Mouse (Mus musculus) liver, embryonic 16.5 days (tissue): ENCODE measurements around the gene Wdr82. TPM values are rescaled to one million over a fixed set of nuclear protein-coding genes. Genes with fewer than 3 reads are reported as not detected.
"Not testable (repeated sequence)": the region's sequence is repeated elsewhere in the genome, so short reads cannot be mapped to it uniquely, and the experiment has no call there.

Experiments
- ATAC-seq: fragments of 200-750 bp; cut with Nextera tagmentation; 2 replicates; pipeline ENCODE4 v1.8.0; 2017; ENCODE audit warnings: low read depth, mild to moderate bottlenecking, moderate number of reproducible peaks, moderate library complexity
- H3K27ac ChIP-seq: fragments of 300-500 bp; sonication (generic); 2 replicates; pipeline ENCODE4 v1.5.1; 2014; ENCODE audit warnings: mild to moderate bottlenecking, low read length
- H3K27me3 ChIP-seq: fragments of 300-500 bp; sonication (generic); 2 replicates; pipeline ENCODE4 v1.6.1; 2014; ENCODE audit warnings: low read depth, low read length, mixed read lengths; ENCODE audit not compliant: control insufficient read depth, insufficient read depth
- H3K36me3 ChIP-seq: fragments of 300-500 bp; sonication (generic); 2 replicates; pipeline ENCODE4 v1.6.1; 2014; ENCODE audit warnings: mild to moderate bottlenecking; ENCODE audit not compliant: control insufficient read depth, insufficient read depth
- H3K4me1 ChIP-seq: fragments of 300-500 bp; sonication (generic); 2 replicates; pipeline ENCODE4 v1.6.1; 2014; ENCODE audit warnings: low read depth, low read length, mixed read lengths; ENCODE audit not compliant: control insufficient read depth
- H3K4me2 ChIP-seq: fragments of 300-500 bp; sonication (generic); 2 replicates; pipeline ENCODE4 v1.6.1; 2014; ENCODE audit warnings: low read depth, low read length, mixed read lengths
- H3K4me3 ChIP-seq: fragments of 300-500 bp; sonication (generic); 2 replicates; pipeline ENCODE4 v1.5.1; 2014; ENCODE audit warnings: low read depth, mild to moderate bottlenecking, low read length
- H3K9ac ChIP-seq: fragments of 300-500 bp; sonication (generic); 2 replicates; pipeline ENCODE4 v1.6.1; 2014; ENCODE audit warnings: low read depth, low read length
- H3K9me3 ChIP-seq: fragments of 300-500 bp; sonication (generic); replicated peaks from 2 replicates; pipeline ENCODE4 v1.6.1; 2016; ENCODE audit warnings: low read length; ENCODE audit not compliant: control insufficient read depth
- WGBS: fragments of 180-500 bp; shearing (Covaris S2); extraction: QIAGEN DNeasy Blood & Tissue Kit; methylation state at CpG from one replicate; pipeline ENCODE4 v1.1.7; 2014; ENCODE audit not compliant: insufficient replicate concordance; 5-methylcytosine and 5-hydroxymethylcytosine counted together
- polyA plus RNA-seq: library from polyadenylated mRNA; unstranded; fragments of >200 nt; fragmentation: Nextera tagmentation; extraction: Ambion mirVana; gene quantifications from 2 replicates; pipeline ENCODE4 v1.2.1, GENCODE M21; 2015

Gene Wdr82
- polyA plus RNA-seq, 1 experiment from 2014 or later = 6.0 TPM

GRCm38 (mm10) chr9:106158037-106158491 lies 12.7 kb upstream of the Wdr82 start, which contains the start of gene Glyctk:
Gene Glyctk, minus strand, starts transcription at chr9:106158138.
- peaks cover 5% of the 10 kb centered on the region for H3K4me1 ChIP-seq
- H3K4me2 ChIP-seq = peak within 1 kb of the TSS; percentile 22
- H3K9ac ChIP-seq = peak within 1 kb of the TSS; percentile 51
- H3K9me3 ChIP-seq = no peaks in the 10 kb centered on the region
- ATAC-seq = peak; percentile 76
- H3K27ac ChIP-seq = peak within 1 kb of the TSS; percentile 75
- 56% methylated on average over 6 of the region's 6 CpGs for WGBS
- no peaks in the 10 kb centered on the region for H3K36me3 ChIP-seq
- peak within 1 kb of the TSS; percentile 51 for H3K4me3 ChIP-seq
- H3K27me3 ChIP-seq = no peaks in the 10 kb centered on the region; the same call in 1 of the 2 replicates

GRCm38 (mm10) chr9:106159237-106159636 lies 11.5 kb upstream of the Wdr82 start:
- Histone ChIP-seq H3K4me3 (peak overlapping the region; percentile 81; the same call in 1 of the 2 replicates), H3K27ac (no peak overlapping the region), H3K36me3 (no peaks in the 10 kb centered on the region), H3K4me2 (peak overlapping the region; percentile 90), H3K9ac (no peak overlapping the region), H3K27me3 (no peaks in the 10 kb centered on the region; the same call in 1 of the 2 replicates), H3K4me1 (peaks cover 5% of the 10 kb centered on the region), H3K9me3 (no peaks in the 10 kb centered on the region)
- no peak for ATAC-seq
- WGBS = 87% methylated on average over 9 of the region's 9 CpGs

- Histone ChIP-seq H3K9me3 (no peaks in the 10 kb centered on the region), H3K4me2 (peak overlapping the region; percentile 90), H3K4me3 (peak overlapping the region; percentile 81), H3K27me3 (no peaks in the 10 kb centered on the region; the same call in 1 of the 2 replicates), H3K27ac (peak overlapping the region; percentile 93), H3K9ac (peak overlapping the region; percentile 74), H3K4me1 (peaks cover 5% of the 10 kb centered on the region), H3K36me3 (no peaks in the 10 kb centered on the region)
- peak; percentile 68 for ATAC-seq
- WGBS = under 1% methylated on average over 24 of the region's 24 CpGs
Observed at GRCm38 (mm10) chr9:106159784-106160301, 10.9 kb upstream of the Wdr82 start.

- Histone ChIP-seq H3K4me2 (peak overlapping the region; percentile 90), H3K4me1 (peaks cover 5% of the 10 kb centered on the region), H3K27ac (peak overlapping the region; percentile 93), H3K9me3 (no peaks in the 10 kb centered on the region), H3K9ac (peak overlapping the region; percentile 74), H3K27me3 (no peaks in the 10 kb centered on the region; the same call in 1 of the 2 replicates), H3K4me3 (peak overlapping the region; percentile 81), H3K36me3 (no peaks in the 10 kb centered on the region)
- WGBS = 46% methylated on average over 5 of the region's 5 CpGs
- ATAC-seq = no peak
Observed at GRCm38 (mm10) chr9:106160426-106160825, 10.3 kb upstream of the Wdr82 start.

GRCm38 (mm10) chr9:106166709-106167108 lies 4.0 kb upstream of the Wdr82 start:
- ATAC-seq = no peak
- 40% methylated on average over 2 of the region's 2 CpGs for WGBS

GRCm38 (mm10) chr9:106167241-106167640 lies 3.5 kb upstream of the Wdr82 start:
- no peak overlapping the region for H3K4me2 ChIP-seq
- 57% methylated on average over 3 of the region's 3 CpGs for WGBS
- H3K4me3 ChIP-seq = no peak overlapping the region
- ATAC-seq = no peak
- no peak overlapping the region for H3K27ac ChIP-seq
- no peak overlapping the region for H3K9ac ChIP-seq
- H3K36me3 ChIP-seq = no peaks in the 10 kb centered on the region
- H3K4me1 ChIP-seq = peaks cover 11% of the 10 kb centered on the region
- H3K27me3 ChIP-seq = no peaks in the 10 kb centered on the region
- H3K9me3 ChIP-seq = no peaks in the 10 kb centered on the region

More at GRCm38 (mm10) chr9:106166709-106167108, 4.0 kb upstream of the Wdr82 start:
- Histone ChIP-seq H3K36me3 (no peaks in the 10 kb centered on the region), H3K27me3 (no peaks in the 10 kb centered on the region; the same call in 1 of the 2 replicates), H3K4me3 (no peak overlapping the region), H3K9ac (no peak overlapping the region), H3K27ac (no peak overlapping the region), H3K9me3 (no peaks in the 10 kb centered on the region), H3K4me1 (peaks cover 11% of the 10 kb centered on the region), H3K4me2 (no peak overlapping the region)

- Histone ChIP-seq H3K4me2 (no peak overlapping the region), H3K9me3 (no peaks in the 10 kb centered on the region), H3K4me3 (no peak overlapping the region), H3K9ac (no peak overlapping the region), H3K4me1 (peaks cover 11% of the 10 kb centered on the region), H3K27ac (no peak overlapping the region), H3K27me3 (no peaks in the 10 kb centered on the region), H3K36me3 (no peaks in the 10 kb centered on the region)
- ATAC-seq = no peak
- 57% methylated on average over 1 of the region's 1 CpGs for WGBS
Observed at GRCm38 (mm10) chr9:106167703-106168102, 3.0 kb upstream of the Wdr82 start.

GRCm38 (mm10) chr9:106169006-106169405 lies 1.7 kb upstream of the Wdr82 start:
- 59% methylated on average over 1 of the region's 1 CpGs for WGBS
- not testable (repeated sequence) for H3K36me3 ChIP-seq, H3K9me3 ChIP-seq, H3K4me3 ChIP-seq, H3K27me3 ChIP-seq, ATAC-seq, H3K27ac ChIP-seq, H3K9ac ChIP-seq, H3K4me2 ChIP-seq
- H3K4me1 ChIP-seq = peaks cover 21% of the 10 kb centered on the region

- H3K27ac ChIP-seq = no peak overlapping the region
- H3K4me2 ChIP-seq = no peak overlapping the region
- H3K27me3 ChIP-seq = no peaks in the 10 kb centered on the region
- H3K9ac ChIP-seq = no peak overlapping the region
- H3K36me3 ChIP-seq = no peaks in the 10 kb centered on the region
- ATAC-seq = no peak
- H3K4me3 ChIP-seq = no peak overlapping the region
- 40% methylated on average over 6 of the region's 6 CpGs for WGBS
- H3K4me1 ChIP-seq = peaks cover 26% of the 10 kb centered on the region
- no peaks in the 10 kb centered on the region for H3K9me3 ChIP-seq
Observed at GRCm38 (mm10) chr9:106169917-106170316, 811 bp upstream of the Wdr82 start.
